Mouse (Mus musculus): ENCODE measurements at regions not wholly inside any gene's neighbourhood (a gene's known extent, or its start where the extent isn't known, plus 50 kb on each side); places are given as distances from the start of the nearest gene placed in this dataset.

DNA sequence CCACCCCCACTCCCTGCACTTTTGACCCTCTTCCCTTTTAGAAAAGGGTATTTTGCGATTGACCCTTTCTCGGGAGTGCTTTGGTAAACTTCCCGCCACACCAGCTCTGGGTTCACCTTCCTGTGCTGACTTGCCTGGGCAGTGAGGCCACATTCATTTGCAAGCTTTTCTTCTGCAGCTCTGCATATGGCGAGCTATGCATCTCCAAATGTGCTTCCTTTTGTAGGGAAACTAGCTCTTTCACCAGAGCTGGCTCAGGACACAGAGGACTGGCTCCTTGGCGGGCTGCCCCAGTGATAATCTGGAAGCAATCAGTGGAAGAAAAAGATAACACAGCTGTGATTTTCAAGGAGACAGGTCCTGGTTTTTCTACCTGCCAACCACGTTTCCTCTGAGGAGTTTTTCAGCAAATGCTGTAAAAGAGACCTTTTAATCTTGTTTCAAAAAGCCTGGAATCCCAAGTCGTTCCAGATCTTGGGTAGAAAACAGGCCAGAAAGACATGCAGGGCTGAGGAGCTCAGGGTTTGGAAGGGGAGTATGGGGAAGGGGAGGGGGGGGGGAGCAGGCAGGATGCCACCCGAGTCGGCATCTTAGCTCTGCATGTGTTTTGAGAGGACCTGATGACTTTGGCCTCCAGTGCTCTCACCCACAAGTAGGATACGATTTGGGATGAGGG lies 85.7 kb upstream of the Creb5 start:
- TF ChIP-seq POLR2A (IDR thresholded peaks at IDR 0.05; ENCODE audit: low read depth, low read length) (no peak), CTCF (IDR thresholded peaks at IDR 0.05; ENCODE audit: extremely low read depth, insufficient read length, insufficient replicate concordance, low read depth, low read length) (no peak)

All from small intestine, adult 2 months (tissue).